Mouse (Mus musculus): ENCODE measurements around the gene Clk2. TPM values are rescaled to one million over a fixed set of nuclear protein-coding genes. Genes with fewer than 3 reads are reported as not detected.
A peak's percentile ranks its signal among the peaks of the same experiment; 100 is the strongest.

The Clk2 gene
- polyA plus RNA-seq, 1 experiment from 2014 or later = 24.8 TPM

GRCm38 (mm10) chr3:89136365-89136764 is 28.2 kb upstream of the Clk2 start:
- no peak overlapping the region for H3K4me3 ChIP-seq
- H3K27ac ChIP-seq (ENCODE audit: poor library complexity, severe bottlenecking) = no peak overlapping the region
- H3K27me3 ChIP-seq (replicated peaks) = peaks cover 23% of the 10 kb centered on the region
- peaks cover 12% of the 10 kb centered on the region for H3K4me1 ChIP-seq (replicated peaks)
- ATAC-seq (ENCODE audit: insufficient number of reproducible peaks, low FRiP score) = peak; percentile 57
- H3K9ac ChIP-seq = no peak overlapping the region
- H3K36me3 ChIP-seq = no peaks in the 10 kb centered on the region
- 34% methylated on average over 9 of the region's 9 CpGs for WGBS
- H3K9me3 ChIP-seq (replicated peaks) = no peaks in the 10 kb centered on the region
- H3K4me2 ChIP-seq = 0 out of 2 replicates have a peak overlapping the region, but pooled peaks have one; percentile 4

GRCm38 (mm10) chr3:89144821-89145220 is 19.8 kb upstream of the Clk2 start:
- ATAC-seq (ENCODE audit: insufficient number of reproducible peaks, low FRiP score) = no peak
- Histone ChIP-seq H3K36me3 (no peaks in the 10 kb centered on the region), H3K27me3 (replicated peaks) (peaks cover 82% of the 10 kb centered on the region), H3K27ac (ENCODE audit: poor library complexity, severe bottlenecking) (no peak overlapping the region), H3K9me3 (replicated peaks) (no peaks in the 10 kb centered on the region), H3K9ac (no peak overlapping the region), H3K4me2 (no peak overlapping the region), H3K4me3 (no peak overlapping the region), H3K4me1 (replicated peaks) (peaks cover 9% of the 10 kb centered on the region)
- 82% methylated on average over 10 of the region's 10 CpGs for WGBS

- H3K9ac ChIP-seq = no peak overlapping the region
- peaks cover 85% of the 10 kb centered on the region for H3K27me3 ChIP-seq (replicated peaks)
- H3K4me2 ChIP-seq = no peak overlapping the region
- H3K4me3 ChIP-seq = no peak overlapping the region
- no peak for ATAC-seq (ENCODE audit: insufficient number of reproducible peaks, low FRiP score)
- H3K4me1 ChIP-seq (replicated peaks) = peaks cover 9% of the 10 kb centered on the region
- no peaks in the 10 kb centered on the region for H3K36me3 ChIP-seq
- WGBS = 63% methylated on average over 8 of the region's 8 CpGs
- no peaks in the 10 kb centered on the region for H3K9me3 ChIP-seq (replicated peaks)
- H3K27ac ChIP-seq (ENCODE audit: poor library complexity, severe bottlenecking) = no peak overlapping the region
These were observed 19.0 kb upstream of the Clk2 start for GRCm38 (mm10) chr3:89145566-89145965.

- Histone ChIP-seq H3K4me2 (peak overlapping the region; percentile 64), H3K9me3 (replicated peaks) (no peaks in the 10 kb centered on the region), H3K9ac (peak overlapping the region; percentile 45), H3K4me1 (replicated peaks) (peaks cover 9% of the 10 kb centered on the region), H3K27ac (ENCODE audit: poor library complexity, severe bottlenecking) (no peak overlapping the region), H3K27me3 (replicated peaks) (peaks cover 90% of the 10 kb centered on the region), H3K36me3 (no peaks in the 10 kb centered on the region), H3K4me3 (peak overlapping the region; percentile 27)
- peak; percentile 87 for ATAC-seq (ENCODE audit: insufficient number of reproducible peaks, low FRiP score)
- 18% methylated on average over 26 of the region's 26 CpGs for WGBS
These were observed 17.3 kb upstream of the Clk2 start for GRCm38 (mm10) chr3:89147101-89147978.

- Histone ChIP-seq H3K27ac (ENCODE audit: poor library complexity, severe bottlenecking) (no peak overlapping the region), H3K36me3 (no peaks in the 10 kb centered on the region), H3K9ac (peak overlapping the region; percentile 45), H3K27me3 (replicated peaks) (peaks cover 93% of the 10 kb centered on the region), H3K4me2 (peak overlapping the region; percentile 64), H3K9me3 (replicated peaks) (no peaks in the 10 kb centered on the region), H3K4me1 (replicated peaks) (peaks cover 9% of the 10 kb centered on the region), H3K4me3 (peak overlapping the region; percentile 27)
- WGBS = 3% methylated on average over 15 of the region's 15 CpGs
- peak; percentile 16; the same call in 1 of the 2 replicates for ATAC-seq (ENCODE audit: insufficient number of reproducible peaks, low FRiP score)
These were observed 16.6 kb upstream of the Clk2 start for GRCm38 (mm10) chr3:89147979-89148311.

GRCm38 (mm10) chr3:89148567-89148966 is 16.0 kb upstream of the Clk2 start:
- Histone ChIP-seq H3K9ac (no peak overlapping the region), H3K27ac (ENCODE audit: poor library complexity, severe bottlenecking) (no peak overlapping the region), H3K36me3 (no peaks in the 10 kb centered on the region), H3K27me3 (replicated peaks) (peaks cover 89% of the 10 kb centered on the region), H3K4me3 (no peak overlapping the region), H3K4me2 (peak overlapping the region; percentile 64; the same call in 1 of the 2 replicates), H3K9me3 (replicated peaks) (no peaks in the 10 kb centered on the region), H3K4me1 (replicated peaks) (peaks cover 9% of the 10 kb centered on the region)
- ATAC-seq (ENCODE audit: insufficient number of reproducible peaks, low FRiP score) = no peak
- WGBS = 68% methylated on average over 14 of the region's 14 CpGs

- H3K36me3 ChIP-seq = no peaks in the 10 kb centered on the region
- no peak overlapping the region for H3K9ac ChIP-seq
- H3K4me3 ChIP-seq = no peak overlapping the region
- ATAC-seq (ENCODE audit: insufficient number of reproducible peaks, low FRiP score) = no peak
- no peak overlapping the region for H3K4me2 ChIP-seq
- H3K27me3 ChIP-seq (replicated peaks) = peaks cover 71% of the 10 kb centered on the region
- 37% methylated on average over 17 of the region's 17 CpGs for WGBS
- no peak overlapping the region for H3K27ac ChIP-seq (ENCODE audit: poor library complexity, severe bottlenecking)
- peaks cover 9% of the 10 kb centered on the region for H3K4me1 ChIP-seq (replicated peaks)
- no peaks in the 10 kb centered on the region for H3K9me3 ChIP-seq (replicated peaks)
These were observed 12.3 kb upstream of the Clk2 start for GRCm38 (mm10) chr3:89152084-89152835.

- Histone ChIP-seq H3K9me3 (replicated peaks) (no peaks in the 10 kb centered on the region), H3K9ac (no peak overlapping the region), H3K36me3 (no peaks in the 10 kb centered on the region), H3K4me1 (replicated peaks) (peaks cover 11% of the 10 kb centered on the region), H3K4me2 (no peak overlapping the region), H3K27ac (ENCODE audit: poor library complexity, severe bottlenecking) (no peak overlapping the region), H3K27me3 (replicated peaks) (peaks cover 55% of the 10 kb centered on the region), H3K4me3 (no peak overlapping the region)
- ATAC-seq (ENCODE audit: insufficient number of reproducible peaks, low FRiP score) = no peak
- WGBS = 84% methylated on average over 8 of the region's 8 CpGs
These were observed 7.6 kb upstream of the Clk2 start for GRCm38 (mm10) chr3:89156951-89157350.

GRCm38 (mm10) chr3:89158651-89159050 is 5.9 kb upstream of the Clk2 start:
- peaks cover 42% of the 10 kb centered on the region for H3K27me3 ChIP-seq (replicated peaks)
- H3K4me3 ChIP-seq = no peak overlapping the region
- no peaks in the 10 kb centered on the region for H3K36me3 ChIP-seq
- H3K4me2 ChIP-seq = no peak overlapping the region
- no peak overlapping the region for H3K27ac ChIP-seq (ENCODE audit: poor library complexity, severe bottlenecking)
- no peak for ATAC-seq (ENCODE audit: insufficient number of reproducible peaks, low FRiP score)
- 14% methylated on average over 7 of the region's 7 CpGs for WGBS
- H3K9ac ChIP-seq = no peak overlapping the region
- peaks cover 12% of the 10 kb centered on the region for H3K4me1 ChIP-seq (replicated peaks)
- H3K9me3 ChIP-seq (replicated peaks) = no peaks in the 10 kb centered on the region

GRCm38 (mm10) chr3:89159211-89159610 is 5.4 kb upstream of the Clk2 start:
- peaks cover 15% of the 10 kb centered on the region for H3K4me1 ChIP-seq (replicated peaks)
- no peak for ATAC-seq (ENCODE audit: insufficient number of reproducible peaks, low FRiP score)
- peak overlapping the region; percentile 98 for H3K4me2 ChIP-seq
- no peak overlapping the region for H3K27ac ChIP-seq (ENCODE audit: poor library complexity, severe bottlenecking)
- H3K9ac ChIP-seq = 0 out of 2 replicates have a peak overlapping the region, but pooled peaks have one; percentile 57
- peaks cover 36% of the 10 kb centered on the region for H3K27me3 ChIP-seq (replicated peaks)
- WGBS = 1% methylated on average over 13 of the region's 13 CpGs
- H3K4me3 ChIP-seq = peak overlapping the region; percentile 58
- H3K36me3 ChIP-seq = no peaks in the 10 kb centered on the region
- no peaks in the 10 kb centered on the region for H3K9me3 ChIP-seq (replicated peaks)

GRCm38 (mm10) chr3:89159616-89160344 is 4.8 kb upstream of the Clk2 start, which contains the start of gene Hcn3:
Gene Hcn3 (minus strand): TSS chr3:89160196.
- H3K4me3 ChIP-seq = peak within 1 kb of the TSS; percentile 58
- peak within 1 kb of the TSS; percentile 57 for H3K9ac ChIP-seq
- no peaks in the 10 kb centered on the region for H3K9me3 ChIP-seq (replicated peaks)
- H3K27ac ChIP-seq (ENCODE audit: poor library complexity, severe bottlenecking) = no peak within 1 kb of the TSS
- H3K27me3 ChIP-seq (replicated peaks) = peaks cover 35% of the 10 kb centered on the region
- no peaks in the 10 kb centered on the region for H3K36me3 ChIP-seq
- peaks cover 15% of the 10 kb centered on the region for H3K4me1 ChIP-seq (replicated peaks)
- under 1% methylated on average over 66 of the region's 66 CpGs for WGBS
- ATAC-seq (ENCODE audit: insufficient number of reproducible peaks, low FRiP score) = peak; percentile 69
- peak within 1 kb of the TSS; percentile 98 for H3K4me2 ChIP-seq
